Mouse (Mus musculus) limb, embryonic 14.5 days (tissue): ENCODE data around the gene Dnase1l1. TPM values are rescaled to one million over a fixed set of nuclear protein-coding genes. Genes with fewer than 3 reads are reported as not detected.

Experiments
- ATAC-seq: fragments of 200-750 bp; cut with Nextera tagmentation; 2 replicates; pipeline ENCODE4 v1.8.0; 2017; ENCODE audit warnings: low read depth, moderate number of reproducible peaks, moderate TSS enrichment; ENCODE audit not compliant: low FRiP score
- DNase-seq: peaks from one replicate; pipeline ENCODE4 v3.0.0-alpha.2; 2015; ENCODE audit warnings: low spot score
- H3K27ac ChIP-seq: fragments of 300-500 bp; sonication (generic); replicated peaks from 2 replicates; pipeline ENCODE4 v1.5.1; 2014; ENCODE audit warnings: low read depth, mild to moderate bottlenecking, low read length, moderate library complexity, mixed read lengths
- H3K27me3 ChIP-seq: fragments of 300-500 bp; sonication (generic); 2 replicates; pipeline ENCODE4 v1.6.1; 2014; ENCODE audit warnings: low read length, mixed read lengths; ENCODE audit not compliant: control insufficient read depth, insufficient read depth
- H3K36me3 ChIP-seq: fragments of 300-500 bp; sonication (generic); 2 replicates; pipeline ENCODE4 v1.6.1; 2014; ENCODE audit warnings: mild to moderate bottlenecking, low read length, moderate library complexity, mixed read lengths; ENCODE audit not compliant: control insufficient read depth, insufficient read depth
- H3K4me1 ChIP-seq: fragments of 300-500 bp; sonication (generic); 2 replicates; pipeline ENCODE4 v1.6.1; 2014; ENCODE audit warnings: antibody characterized with exemption, low read length, mixed read lengths; ENCODE audit not compliant: control insufficient read depth, insufficient read depth
- H3K4me2 ChIP-seq: fragments of 300-500 bp; sonication (generic); replicated peaks from 2 replicates; pipeline ENCODE4 v1.6.1; 2014; ENCODE audit warnings: low read depth, mild to moderate bottlenecking, low read length, moderate library complexity; ENCODE audit not compliant: severe bottlenecking
- H3K4me3 ChIP-seq: fragments of 300-500 bp; sonication (generic); replicated peaks from 2 replicates; pipeline ENCODE4 v1.5.1; 2014; ENCODE audit warnings: low read length
- H3K9ac ChIP-seq: fragments of 300-500 bp; sonication (generic); 2 replicates; pipeline ENCODE4 v1.6.1; 2014; ENCODE audit warnings: mild to moderate bottlenecking, low read depth, low read length, moderate library complexity; ENCODE audit not compliant: severe bottlenecking
- H3K9me3 ChIP-seq: fragments of 300-500 bp; sonication (generic); 2 replicates; pipeline ENCODE4 v1.6.1; 2016; ENCODE audit warnings: low read length; ENCODE audit not compliant: control insufficient read depth
- POLR2A ChIP-seq: fragments of 200-500 bp; IDR thresholded peaks from 2 replicates; pipeline ENCODE4 v1.8.0; 2012; ENCODE audit warnings: inconsistent platforms, mild to moderate bottlenecking, moderate library complexity, borderline replicate concordance; ENCODE audit not compliant: insufficient read depth, insufficient read length; ENCODE audit errors: extremely low read depth
- WGBS: fragments of 180-500 bp; shearing (Covaris S2); extraction: QIAGEN DNeasy Blood & Tissue Kit; methylation state at CpG from one replicate; pipeline ENCODE4 v1.1.7; 2014; 5-methylcytosine and 5-hydroxymethylcytosine counted together
- microRNA-seq: library from miRNA; unstranded; fragments of <30 nt; microRNA quantifications from one replicate; pipeline ENCODE4, GENCODE M21; 2016
- polyA plus RNA-seq, 2 experiments: library from polyadenylated mRNA; depleted of rRNA in 1 of 2; stranded (reverse) in 1 of 2; unstranded in 1 of 2; fragments of >200 nt; fragmentation: Nextera tagmentation in 1 of 2; extraction: Ambion mirVana in 1 of 2; gene quantifications; 2 replicates each; pipeline versions ENCODE4 v1.2.1 to v1.2.3; 2012 to 2014

Gene Dnase1l1
- polyA plus RNA-seq, 2 experiments, result 12.8 to 24.3 TPM

DNA sequence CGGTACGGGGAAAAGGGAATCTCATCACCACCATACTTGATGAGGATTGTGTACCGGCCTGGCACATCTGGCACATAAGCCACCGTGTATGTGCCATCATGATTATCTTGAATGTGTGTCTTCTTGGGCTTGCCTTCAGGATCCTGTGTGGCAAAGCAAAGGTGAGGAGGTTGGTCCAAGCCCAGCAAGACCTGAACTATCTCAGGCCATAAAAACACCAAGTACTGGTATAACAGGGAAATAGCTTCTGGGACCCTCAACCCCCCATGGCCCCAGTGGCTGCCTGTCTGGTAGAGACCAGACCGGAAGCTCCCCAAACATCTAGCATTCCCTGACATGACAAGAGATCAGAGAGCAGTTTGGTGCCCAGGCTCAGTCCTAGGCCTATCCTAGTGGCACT, 48.9 kb downstream of the Dnase1l1 start:
- Histone ChIP-seq H3K4me1 (no peaks in the 10 kb centered on the region), H3K4me2 (no peak overlapping the region), H3K9me3 (no peaks in the 10 kb centered on the region), H3K36me3 (peaks cover 94% of the 10 kb centered on the region), H3K27me3 (no peaks in the 10 kb centered on the region), H3K27ac (no peak overlapping the region), H3K9ac (no peak overlapping the region), H3K4me3 (no peak overlapping the region)
- no peak for TF ChIP-seq POLR2A
- ATAC-seq (no peak), DNase-seq (no peak)
- 86% methylated on average over 5 of the region's 5 CpGs for WGBS

DNA sequence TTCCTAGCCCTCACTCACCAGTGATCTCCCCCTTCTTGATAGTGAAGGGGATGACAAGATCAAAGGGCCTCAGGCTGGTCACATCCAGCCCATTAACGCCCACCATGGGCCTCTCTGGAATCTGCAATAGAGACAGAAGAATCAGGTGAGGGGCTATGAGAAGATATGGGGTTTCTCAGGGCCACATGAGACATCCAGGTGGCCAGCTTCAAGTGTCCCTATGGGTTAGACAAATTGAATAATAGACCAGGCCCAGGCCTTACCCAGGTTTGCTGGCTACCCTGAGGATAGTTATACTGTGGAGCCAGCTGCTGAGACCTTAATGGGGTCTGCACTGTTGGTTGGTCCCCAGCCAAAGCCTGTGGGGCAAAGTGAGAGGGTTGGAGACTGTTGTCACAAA, 52.1 kb downstream of the Dnase1l1 start:
- H3K36me3 ChIP-seq, result peaks cover 99% of the 10 kb centered on the region
- no peak for TF ChIP-seq POLR2A
- WGBS, result 50% methylated on average over 1 of the region's 1 CpGs
- no peak for DNase-seq
- no peak overlapping the region for H3K4me2 ChIP-seq
- H3K27ac ChIP-seq, result no peak overlapping the region
- no peaks in the 10 kb centered on the region for H3K9me3 ChIP-seq
- ATAC-seq, result no peak
- no peaks in the 10 kb centered on the region for H3K4me1 ChIP-seq
- no peak overlapping the region for H3K4me3 ChIP-seq
- no peaks in the 10 kb centered on the region for H3K27me3 ChIP-seq
- H3K9ac ChIP-seq, result no peak overlapping the region

Small RNA genes within 50 kb of the gene (microRNA-seq; reads per million reads assigned to microRNA genes)
- gene Mir7091, result not detected
- gene Mir7092, result 1.1 reads per million

Other genes starting within 250 kb of the Dnase1l1 start
- not detected in 2 replicates for gene Opn1mw, start 154.9 kb downstream of the Dnase1l1 start, polyA plus RNA-seq (2012; rRNA removed)
- not detected in 2 replicates for gene Opn1mw, start 154.9 kb downstream of the Dnase1l1 start, polyA plus RNA-seq (2014; fragmentation: Nextera tagmentation; extraction: Ambion mirVana)
- gene Mecp2, start 147.0 kb downstream of the Dnase1l1 start, polyA plus RNA-seq (2012; rRNA removed), result 12.3 and 13.0 TPM in 2 replicates
- 9.0 and 11.1 TPM in 2 replicates for gene Mecp2, start 147.0 kb downstream of the Dnase1l1 start, polyA plus RNA-seq (2014; fragmentation: Nextera tagmentation; extraction: Ambion mirVana)
- not detected in 2 replicates for gene Tex28, start 114.5 kb downstream of the Dnase1l1 start, polyA plus RNA-seq (2012; rRNA removed)
- not detected in 2 replicates for gene Tex28, start 114.5 kb downstream of the Dnase1l1 start, polyA plus RNA-seq (2014; fragmentation: Nextera tagmentation; extraction: Ambion mirVana)
- gene Tktl1, start 105.1 kb downstream of the Dnase1l1 start, polyA plus RNA-seq (2012; rRNA removed), result 0.03 and 0.04 TPM in 2 replicates
- gene Tktl1, start 105.1 kb downstream of the Dnase1l1 start, polyA plus RNA-seq (2014; fragmentation: Nextera tagmentation; extraction: Ambion mirVana), result not detected in 2 replicates
- gene Flna, start 32.5 kb downstream of the Dnase1l1 start, polyA plus RNA-seq (2012; rRNA removed), result 573 and 611 TPM in 2 replicates
- gene Flna, start 32.5 kb downstream of the Dnase1l1 start, polyA plus RNA-seq (2014; fragmentation: Nextera tagmentation; extraction: Ambion mirVana), result 335 and 363 TPM in 2 replicates
- gene Emd, start 27.6 kb downstream of the Dnase1l1 start, polyA plus RNA-seq (2012; rRNA removed), result 107 and 143 TPM in 2 replicates
- 28.0 and 30.4 TPM in 2 replicates for gene Emd, start 27.6 kb downstream of the Dnase1l1 start, polyA plus RNA-seq (2014; fragmentation: Nextera tagmentation; extraction: Ambion mirVana)
- gene Rpl10, start 11.5 kb downstream of the Dnase1l1 start, polyA plus RNA-seq (2012; rRNA removed), result 2,306 and 2,672 TPM in 2 replicates
- gene Rpl10, start 11.5 kb downstream of the Dnase1l1 start, polyA plus RNA-seq (2014; fragmentation: Nextera tagmentation; extraction: Ambion mirVana), result 939 and 993 TPM in 2 replicates
- 99.7 and 116 TPM in 2 replicates for gene Taz, start 425 bp downstream of the Dnase1l1 start, polyA plus RNA-seq (2012; rRNA removed)
- gene Taz, start 425 bp downstream of the Dnase1l1 start, polyA plus RNA-seq (2014; fragmentation: Nextera tagmentation; extraction: Ambion mirVana), result 64.0 and 70.6 TPM in 2 replicates
- gene Atp6ap1, start 14.8 kb upstream of the Dnase1l1 start, polyA plus RNA-seq (2012; rRNA removed), result 224 and 272 TPM in 2 replicates
- 124 and 128 TPM in 2 replicates for gene Atp6ap1, start 14.8 kb upstream of the Dnase1l1 start, polyA plus RNA-seq (2014; fragmentation: Nextera tagmentation; extraction: Ambion mirVana)
- 567 and 604 TPM in 2 replicates for gene Gdi1, start 22.7 kb upstream of the Dnase1l1 start, polyA plus RNA-seq (2012; rRNA removed)
- gene Gdi1, start 22.7 kb upstream of the Dnase1l1 start, polyA plus RNA-seq (2014; fragmentation: Nextera tagmentation; extraction: Ambion mirVana), result 147 and 183 TPM in 2 replicates
- gene Fam50a, start 30.7 kb upstream of the Dnase1l1 start, polyA plus RNA-seq (2012; rRNA removed), result 31.5 and 49.7 TPM in 2 replicates
- 53.5 and 53.7 TPM in 2 replicates for gene Fam50a, start 30.7 kb upstream of the Dnase1l1 start, polyA plus RNA-seq (2014; fragmentation: Nextera tagmentation; extraction: Ambion mirVana)
- gene Plxna3, start 46.7 kb upstream of the Dnase1l1 start, polyA plus RNA-seq (2012; rRNA removed), result 117 and 152 TPM in 2 replicates
- gene Plxna3, start 46.7 kb upstream of the Dnase1l1 start, polyA plus RNA-seq (2014; fragmentation: Nextera tagmentation; extraction: Ambion mirVana), result 21.4 and 21.8 TPM in 2 replicates
- 104 and 119 TPM in 2 replicates for gene Lage3, start 71.3 kb upstream of the Dnase1l1 start, polyA plus RNA-seq (2012; rRNA removed)
- gene Lage3, start 71.3 kb upstream of the Dnase1l1 start, polyA plus RNA-seq (2014; fragmentation: Nextera tagmentation; extraction: Ambion mirVana), result 105 and 106 TPM in 2 replicates
- 58.5 and 60.7 TPM in 2 replicates for gene Ubl4a, start 90.9 kb upstream of the Dnase1l1 start, polyA plus RNA-seq (2012; rRNA removed)
- 77.1 and 79.6 TPM in 2 replicates for gene Ubl4a, start 90.9 kb upstream of the Dnase1l1 start, polyA plus RNA-seq (2014; fragmentation: Nextera tagmentation; extraction: Ambion mirVana)
- 16.0 and 21.0 TPM in 2 replicates for gene Slc10a3, start 91.0 kb upstream of the Dnase1l1 start, polyA plus RNA-seq (2012; rRNA removed)
- 20.2 and 24.4 TPM in 2 replicates for gene Slc10a3, start 91.0 kb upstream of the Dnase1l1 start, polyA plus RNA-seq (2014; fragmentation: Nextera tagmentation; extraction: Ambion mirVana)
- 50.6 and 60.3 TPM in 2 replicates for gene Fam3a, start 110.9 kb upstream of the Dnase1l1 start, polyA plus RNA-seq (2012; rRNA removed)
- 39.3 and 41.8 TPM in 2 replicates for gene Fam3a, start 110.9 kb upstream of the Dnase1l1 start, polyA plus RNA-seq (2014; fragmentation: Nextera tagmentation; extraction: Ambion mirVana)
- gene Ikbkg, start 111.0 kb upstream of the Dnase1l1 start, polyA plus RNA-seq (2012; rRNA removed), result 13.7 and 17.4 TPM in 2 replicates
- gene Ikbkg, start 111.0 kb upstream of the Dnase1l1 start, polyA plus RNA-seq (2014; fragmentation: Nextera tagmentation; extraction: Ambion mirVana), result 23.9 and 25.6 TPM in 2 replicates
- gene G6pdx, start 146.9 kb upstream of the Dnase1l1 start, polyA plus RNA-seq (2012; rRNA removed), result 35.2 and 35.4 TPM in 2 replicates
- 48.3 and 51.8 TPM in 2 replicates for gene G6pdx, start 146.9 kb upstream of the Dnase1l1 start, polyA plus RNA-seq (2014; fragmentation: Nextera tagmentation; extraction: Ambion mirVana)
- 1.1 and 2.8 TPM in 2 replicates for gene Gm6880, start 199.1 kb upstream of the Dnase1l1 start, polyA plus RNA-seq (2012; rRNA removed)
- 1.4 and 2.7 TPM in 2 replicates for gene Gm6880, start 199.1 kb upstream of the Dnase1l1 start, polyA plus RNA-seq (2014; fragmentation: Nextera tagmentation; extraction: Ambion mirVana)